Mouse (Mus musculus) left cerebral cortex, postnatal 14 days (tissue): ENCODE results near the gene Gdf9. TPM values are rescaled to one million over a fixed set of nuclear protein-coding genes. Genes with fewer than 3 reads are reported as not detected.

Source experiments
- microRNA-seq, 2 experiments: library from miRNA; unstranded; fragments of <30 nt; microRNA quantifications; one replicate each; pipeline ENCODE4 v1.2.0; 2022
- total RNA-seq, 2 experiments: library from RNA; stranded (reverse); gene quantifications; 2 replicates each; pipeline ENCODE4 v1.2.3; 2021

Gdf9 gene
- total RNA-seq, 2 experiments from 2014 or later = 0.55 to 1.1 TPM

Small RNA genes within 50 kb of the gene (microRNA-seq; reads per million reads assigned to microRNA genes)
- gene Mir6920 = 0.53 to 0.67 reads per million in 2 experiments

Other genes with a start within 250 kb of the Gdf9 start
- 100 to 1,000 TPM; 186 to 187 TPM for gene Hspa4, start 130.6 kb upstream of the Gdf9 start, total RNA-seq
- 1 to 10 TPM; 8.6 to 9.4 TPM for gene Zcchc10, start 106.3 kb upstream of the Gdf9 start, total RNA-seq
- 100 to 1,000 TPM; 161 to 169 TPM for gene Aff4, start 80.2 kb upstream of the Gdf9 start, total RNA-seq
- not detected for gene Leap2, start 7.9 kb upstream of the Gdf9 start, total RNA-seq
- gene Uqcrq, start 192 bp upstream of the Gdf9 start, total RNA-seq = 100 to 1,000 TPM; 556 to 597 TPM
- gene Gm10447, start 26.1 kb downstream of the Gdf9 start, total RNA-seq = not detected
- 1 to 10 TPM; 3.8 to 4.6 TPM for gene Shroom1, start 26.2 kb downstream of the Gdf9 start, total RNA-seq
- under 1 TPM in 1 of 2 experiments, not detected in 1; 0.51 TPM for gene Gm9837, start 39.5 kb downstream of the Gdf9 start, total RNA-seq
- gene Gm9945, start 49.1 kb downstream of the Gdf9 start, total RNA-seq = 1 to 10 TPM; 2.2 to 3.6 TPM
- 10 to 100 TPM; 71.5 to 74.7 TPM for gene Sowaha, start 49.3 kb downstream of the Gdf9 start, total RNA-seq
- 100 to 1,000 TPM; 253 to 267 TPM for gene Sept8, start 88.2 kb downstream of the Gdf9 start, total RNA-seq
- 100 to 1,000 TPM; 137 to 147 TPM for gene Kif3a, start 136.4 kb downstream of the Gdf9 start, total RNA-seq
- not detected for gene Il4, start 187.6 kb downstream of the Gdf9 start, total RNA-seq
- gene Il13, start 203.7 kb downstream of the Gdf9 start, total RNA-seq = not detected